Mouse (Mus musculus) right cerebral cortex, postnatal 14 days (tissue): ENCODE data around the gene Ranbp17.
"Not testable (repeated sequence)": the region's sequence is repeated elsewhere in the genome, so short reads cannot be mapped to it uniquely, and the experiment has no call there.

Source experiments
- DNase-seq: peaks from one replicate; pipeline ENCODE4 v3.0.0; 2022

Ranbp17 gene

DNA sequence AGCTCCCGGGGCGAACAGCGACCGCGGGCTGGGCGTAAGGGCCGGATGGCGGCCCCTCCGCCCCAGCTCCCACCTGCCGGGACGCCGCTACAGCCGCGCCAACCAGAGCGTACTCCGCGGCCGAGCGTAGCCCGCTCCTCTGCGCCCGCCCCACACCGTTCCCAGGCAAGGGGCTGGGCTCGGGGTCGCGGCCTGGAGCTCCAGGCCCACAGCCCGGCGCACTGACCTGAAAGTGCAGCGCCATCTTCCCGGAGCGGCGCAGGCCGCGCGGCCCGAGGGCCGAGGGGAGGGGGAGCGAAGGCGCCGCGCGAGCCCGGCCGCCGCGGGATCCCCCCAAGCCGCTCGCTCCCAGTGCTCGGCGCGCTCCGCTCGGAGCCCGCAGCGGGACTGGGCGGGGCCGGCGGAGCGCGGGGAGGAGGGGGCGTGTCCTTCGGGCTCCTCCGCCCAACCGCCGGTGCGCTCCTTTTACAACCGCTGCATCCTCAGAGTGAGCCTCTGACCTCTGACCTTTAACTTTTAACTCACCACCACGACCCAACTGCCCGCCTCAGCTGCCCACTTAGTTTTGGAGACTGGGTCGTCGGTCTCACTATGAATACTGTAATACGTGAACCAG lies at the start of gene Ranbp17:
Gene Ranbp17 (minus strand): TSS at position 371 of the 616 bp plus-strand sequence.
- DNase-seq = peak; percentile 56

DNA sequence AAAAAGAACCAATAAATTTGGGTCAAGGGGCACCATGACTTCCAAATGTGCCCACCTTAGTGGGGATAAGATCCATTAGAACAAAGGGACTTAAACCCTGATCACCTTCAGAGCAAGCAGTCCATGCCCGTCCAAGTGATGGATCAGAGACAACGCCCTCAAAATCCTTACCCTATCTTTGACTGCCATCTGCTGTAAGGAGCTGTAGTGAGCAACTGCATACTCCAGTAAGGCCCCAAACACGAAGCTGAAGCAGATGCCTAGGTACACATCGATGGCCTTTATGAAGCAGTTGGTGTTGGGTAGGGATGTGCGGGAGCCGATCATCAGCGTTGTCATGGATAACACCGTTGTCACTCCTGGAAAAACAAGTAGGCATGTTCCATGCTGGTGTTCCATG lies 40.6 kb upstream of the Ranbp17 start:
- DNase-seq = no peak

DNA sequence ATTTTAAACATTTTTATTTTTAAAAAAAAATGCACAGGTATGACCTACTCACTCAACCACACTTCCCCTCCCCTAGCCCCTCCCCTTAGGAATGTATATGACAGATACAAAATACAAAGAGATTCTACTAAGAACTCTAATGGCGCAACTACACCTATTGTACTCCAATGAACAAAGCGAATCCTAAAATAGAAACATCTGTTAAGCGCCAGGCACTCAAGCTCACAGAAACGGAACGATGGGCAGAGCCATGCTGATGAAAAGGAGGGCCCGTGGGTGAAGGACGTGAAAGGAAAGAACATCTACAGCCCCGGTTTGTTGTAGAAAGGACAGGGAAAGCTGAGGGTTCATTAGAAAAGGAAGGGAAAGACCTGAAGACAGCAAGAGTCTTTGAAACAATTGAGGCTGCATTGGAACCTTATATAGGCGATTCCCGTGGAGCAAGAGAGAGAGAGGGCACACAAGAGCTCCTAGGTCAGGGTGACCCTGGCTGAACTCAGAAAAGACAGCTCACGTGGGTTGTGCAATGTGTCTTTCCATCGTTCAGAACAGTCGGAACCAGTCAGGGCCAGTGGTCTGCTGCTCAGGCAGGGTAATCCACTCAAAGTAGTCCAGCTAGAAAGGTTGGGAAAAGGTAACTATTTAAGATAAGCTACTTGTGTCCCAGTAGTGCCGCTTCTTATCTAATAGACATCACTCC lies 37.5 kb upstream of the Ranbp17 start:
- DNase-seq = no peak

DNA sequence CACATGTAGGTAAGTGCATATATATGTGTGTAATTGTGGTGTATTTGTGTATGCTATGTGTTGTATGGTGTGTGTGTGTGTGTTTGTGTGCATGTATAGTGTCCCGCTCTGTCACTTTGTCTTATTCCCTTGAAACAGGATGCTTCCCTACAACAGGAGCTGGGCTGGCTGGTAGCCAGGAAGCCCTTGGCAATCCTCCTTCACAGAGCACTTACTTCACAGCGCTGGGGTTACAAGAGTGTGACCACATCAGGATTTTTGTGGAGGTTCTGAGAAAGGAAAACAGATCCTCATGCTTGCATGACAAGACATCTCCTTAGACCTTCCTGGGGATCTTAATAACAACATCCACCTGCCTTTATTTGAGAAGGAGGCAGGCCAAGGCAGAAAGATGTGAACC lies 33.8 kb upstream of the Ranbp17 start:
- DNase-seq = peak; percentile 6

DNA sequence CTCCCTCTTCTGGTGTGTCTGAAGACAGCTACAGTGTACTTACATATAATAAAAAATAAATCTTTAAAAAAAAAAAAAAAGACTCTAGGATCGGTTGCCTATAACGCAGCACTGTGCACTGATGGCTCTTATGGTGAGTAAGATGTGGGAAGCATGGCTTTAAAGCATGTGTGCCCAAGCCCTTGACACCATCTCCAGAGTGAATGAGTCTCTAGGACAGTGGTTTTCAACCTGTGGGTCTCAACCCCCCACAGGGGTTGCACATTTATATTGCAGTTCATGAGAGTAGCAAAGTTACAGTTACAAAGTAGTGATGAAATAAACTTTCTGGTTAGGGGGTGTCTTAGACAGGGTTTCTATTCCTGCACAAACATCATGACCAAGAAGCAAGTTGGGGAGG lies 31.4 kb upstream of the Ranbp17 start:
- no peak for DNase-seq

DNA sequence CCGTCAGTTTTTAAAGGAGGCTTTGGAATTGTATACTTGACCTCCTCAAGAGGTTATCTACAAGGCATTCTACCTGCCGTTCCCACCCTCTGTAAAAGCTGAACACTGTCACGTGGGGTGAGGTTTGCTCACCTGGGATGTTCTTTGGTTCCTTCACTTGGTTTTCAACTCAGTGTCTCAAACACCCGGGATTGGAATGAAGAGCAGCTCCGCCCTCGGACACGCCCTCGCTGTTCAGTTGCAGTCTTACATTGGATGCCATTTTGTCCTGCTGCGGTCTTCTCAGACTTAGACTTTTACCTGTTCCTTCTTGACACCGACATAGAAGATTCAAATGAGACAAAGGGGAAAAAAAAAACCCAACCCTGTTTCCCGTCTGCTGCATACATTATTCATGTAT lies 30.6 kb upstream of the Ranbp17 start:
- DNase-seq = no peak

DNA sequence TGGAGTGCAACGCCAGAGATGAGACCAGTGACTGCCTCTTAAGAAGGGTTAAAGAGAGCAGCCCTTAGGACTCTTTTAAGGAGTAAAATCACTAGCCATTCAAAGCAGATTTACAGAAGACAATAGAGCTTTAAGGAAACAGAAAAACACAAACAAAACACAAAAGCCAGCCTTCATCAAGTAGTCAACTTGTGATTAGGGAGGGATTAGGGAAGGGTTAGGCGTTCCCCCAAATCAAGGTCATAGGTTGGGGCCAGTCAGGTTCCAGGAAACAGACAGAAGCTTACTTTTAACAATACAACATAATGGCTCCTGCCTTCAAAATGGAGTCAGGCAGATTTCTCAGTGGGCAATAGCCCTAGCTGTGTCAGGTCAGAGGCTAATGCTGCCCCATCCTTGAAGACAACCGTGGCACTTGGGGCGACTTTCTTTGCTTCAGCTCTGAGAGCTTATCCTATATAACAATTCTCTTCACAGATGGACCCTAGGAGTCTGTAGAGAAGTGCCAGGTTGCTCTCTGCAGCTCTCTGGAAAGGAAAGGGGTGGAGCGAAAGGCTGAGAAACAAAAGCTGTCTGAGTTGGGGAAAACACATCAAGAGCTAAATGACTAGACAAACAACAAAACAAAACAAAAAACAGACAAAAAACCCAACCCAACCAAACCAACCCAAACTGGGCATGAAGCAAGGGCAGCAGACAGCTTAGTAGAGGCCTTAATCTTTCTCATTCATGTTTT lies 24.0 kb upstream of the Ranbp17 start:
- DNase-seq = no peak

DNA sequence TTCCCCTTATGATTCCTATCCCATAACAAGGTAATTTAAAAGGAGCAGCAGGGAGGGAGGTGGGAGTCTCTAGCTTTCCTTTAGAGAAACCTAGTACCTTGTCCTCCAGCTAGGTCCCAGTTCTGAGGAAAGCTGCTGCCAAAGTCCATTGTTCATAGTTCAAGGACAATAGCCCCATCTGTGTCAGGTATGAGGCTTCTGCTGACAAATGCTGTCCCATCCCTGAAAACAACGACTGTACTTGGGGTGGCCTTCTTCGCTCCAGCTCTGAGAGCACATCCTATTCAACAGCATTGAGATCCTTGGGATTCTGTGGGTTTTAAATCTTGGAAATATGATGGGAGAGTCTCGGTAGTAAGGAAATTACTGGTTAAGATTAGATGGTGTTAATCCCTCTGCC lies 23.1 kb upstream of the Ranbp17 start:
- DNase-seq = no peak

DNA sequence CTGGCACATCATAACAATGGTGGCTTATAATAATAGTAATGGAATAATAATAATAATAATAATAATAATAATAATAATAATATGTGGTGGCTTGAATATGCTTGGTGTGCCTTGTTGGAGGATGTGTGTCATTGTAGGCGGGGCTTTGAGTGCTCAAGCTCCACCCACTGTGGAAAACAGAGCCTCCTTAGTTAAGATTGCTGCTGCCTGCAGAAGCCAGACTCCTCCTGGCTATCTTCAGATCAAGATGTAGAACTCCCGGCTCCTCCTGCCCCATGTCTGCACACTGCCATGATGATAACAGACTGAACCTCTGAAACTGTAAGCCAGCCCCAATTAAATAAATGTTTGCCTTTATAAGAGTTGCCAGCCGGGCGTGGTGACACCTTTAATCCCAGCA lies 21.0 kb upstream of the Ranbp17 start:
- DNase-seq = no peak

DNA sequence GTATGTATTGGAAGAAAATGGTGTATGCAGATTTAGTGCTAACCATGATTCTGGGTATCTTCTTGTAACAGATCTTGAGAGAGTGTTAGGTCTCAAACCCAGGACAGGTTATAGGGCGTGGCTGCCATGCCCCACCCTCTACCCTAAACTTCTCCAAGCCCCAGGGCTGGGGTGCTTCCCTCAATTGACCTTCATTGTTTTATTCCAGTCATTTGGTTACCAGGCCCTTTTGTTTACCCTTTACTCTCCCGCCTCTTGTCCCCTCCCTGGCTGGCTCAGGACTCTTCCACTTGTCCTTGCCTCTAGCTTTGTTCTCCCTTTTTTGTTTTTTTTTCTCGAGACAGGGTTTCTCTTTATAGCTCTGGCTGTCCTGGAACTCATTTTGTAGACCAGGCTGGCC lies 20.0 kb upstream of the Ranbp17 start:
- DNase-seq = no peak

DNA sequence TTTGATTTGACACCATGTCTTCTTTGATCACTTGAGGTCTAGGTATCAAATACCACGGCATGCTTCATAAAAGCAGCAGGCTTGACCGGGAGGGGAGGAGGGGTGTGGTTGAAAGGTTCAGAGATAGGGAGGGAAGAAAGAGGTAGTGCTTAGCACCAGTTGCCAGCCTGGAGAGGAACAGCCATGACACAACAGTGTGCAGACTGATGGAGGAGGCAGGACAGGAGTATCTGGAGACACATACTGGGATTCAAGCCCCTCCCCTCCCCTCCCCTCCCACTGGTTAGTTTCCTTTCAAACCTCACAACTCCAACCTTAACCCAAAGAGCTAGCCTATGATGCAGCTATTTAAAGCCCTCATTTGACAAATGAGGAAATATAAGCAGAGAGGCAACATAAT lies 16.0 kb upstream of the Ranbp17 start:
- DNase-seq = no peak

DNA sequence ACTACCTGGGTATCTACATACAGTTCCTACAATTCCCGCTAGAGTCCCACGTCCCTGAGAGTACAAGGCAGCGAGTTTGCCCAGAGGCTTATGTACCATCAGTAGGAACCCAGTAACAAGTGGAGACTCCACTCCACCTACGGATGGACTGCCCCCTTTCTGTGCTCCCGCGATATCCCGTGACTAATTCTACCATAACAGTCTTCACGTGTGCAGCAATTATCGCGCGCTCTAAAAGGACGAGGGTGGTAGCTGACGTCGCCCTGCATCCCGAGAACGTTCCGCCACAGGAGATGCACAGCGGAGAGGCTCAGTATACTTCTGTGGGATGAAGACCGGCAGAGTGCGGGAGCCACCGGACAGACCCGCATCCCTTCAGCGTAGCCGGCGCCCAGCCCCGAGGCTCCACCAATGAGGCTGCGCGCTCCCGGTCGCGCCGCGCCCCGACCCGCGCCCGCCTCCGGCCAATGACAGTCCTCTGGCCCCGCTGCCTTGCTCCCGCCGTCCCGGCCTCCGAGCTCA lies 631 bp downstream of the Ranbp17 start:
- peak; percentile 64 for DNase-seq

DNA sequence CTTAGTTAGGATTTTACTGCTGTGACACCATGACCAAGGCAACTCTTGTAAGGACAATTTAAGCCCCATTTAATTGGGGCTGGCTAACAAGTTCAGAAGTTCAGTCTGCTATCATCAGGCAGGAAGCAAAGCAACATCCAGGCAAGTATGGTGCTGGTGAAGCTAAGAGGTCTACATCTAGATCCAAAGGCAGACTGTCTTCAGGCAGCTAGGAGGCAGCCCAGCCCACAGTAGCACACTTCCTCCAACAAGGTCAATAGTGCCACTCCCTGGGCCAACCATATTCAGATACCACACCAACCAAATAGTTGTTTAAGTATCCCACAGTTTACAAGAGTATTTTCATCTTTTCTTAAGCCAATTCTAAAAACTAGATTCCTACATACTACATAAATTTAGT lies 4.1 kb downstream of the Ranbp17 start:
- no peak for DNase-seq

DNA sequence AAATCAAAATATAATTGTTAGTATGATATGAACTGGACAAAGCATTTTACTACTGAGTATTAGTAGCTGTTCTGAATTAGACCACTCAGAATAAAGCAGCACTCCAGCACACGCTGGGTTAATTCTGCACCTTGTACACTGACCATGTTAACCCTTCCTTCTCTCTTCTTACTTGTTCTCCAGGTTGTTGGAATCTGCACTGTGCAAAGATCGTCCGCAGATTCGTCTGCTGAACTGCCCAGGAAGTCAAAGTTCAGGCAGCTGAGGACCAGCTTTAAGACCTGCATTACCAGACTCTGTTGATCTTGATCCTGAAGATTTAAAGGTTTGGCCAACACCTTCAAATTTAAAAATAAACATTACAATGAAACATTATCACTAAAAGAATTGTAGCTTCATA lies 27.8 kb downstream of the Ranbp17 start:
- DNase-seq = no peak

DNA sequence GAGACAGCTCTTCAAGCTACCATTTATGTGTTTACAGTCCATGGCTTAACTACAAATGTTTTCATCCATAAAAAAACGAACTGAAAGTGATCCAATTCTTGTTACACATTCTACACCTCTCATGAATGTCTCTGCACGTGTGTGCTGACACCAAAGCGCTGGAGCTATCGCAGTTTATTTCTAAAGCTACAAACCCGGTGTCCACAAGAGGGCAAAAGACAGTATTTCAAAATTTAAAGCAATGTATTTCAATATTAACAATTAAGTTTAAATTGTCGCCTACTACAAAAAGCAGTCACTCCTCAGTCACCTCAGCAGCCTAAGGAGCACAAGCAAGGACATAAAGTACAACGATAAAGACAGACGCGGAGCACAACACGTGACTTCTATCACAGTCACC lies 33.1 kb downstream of the Ranbp17 start:
- DNase-seq = no peak

DNA sequence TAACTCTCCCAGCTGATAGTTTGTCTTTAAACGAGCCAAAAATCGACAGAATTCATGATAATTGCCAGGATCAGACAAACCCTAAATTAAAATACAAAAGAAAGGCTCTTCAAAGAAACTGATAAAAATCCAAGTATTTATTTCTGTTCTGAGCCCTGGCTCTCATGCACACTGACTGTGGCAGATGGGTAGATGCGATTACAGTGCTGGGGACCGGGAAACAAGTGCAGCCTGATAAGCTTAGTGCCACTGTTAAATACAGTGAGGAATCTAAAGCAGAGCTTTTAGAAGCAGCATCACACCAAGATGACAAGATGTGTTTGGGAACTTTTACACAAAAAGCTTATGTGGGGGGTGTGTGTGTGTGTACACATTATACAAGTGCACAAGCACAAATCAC lies 34.3 kb downstream of the Ranbp17 start:
- no peak for DNase-seq

DNA sequence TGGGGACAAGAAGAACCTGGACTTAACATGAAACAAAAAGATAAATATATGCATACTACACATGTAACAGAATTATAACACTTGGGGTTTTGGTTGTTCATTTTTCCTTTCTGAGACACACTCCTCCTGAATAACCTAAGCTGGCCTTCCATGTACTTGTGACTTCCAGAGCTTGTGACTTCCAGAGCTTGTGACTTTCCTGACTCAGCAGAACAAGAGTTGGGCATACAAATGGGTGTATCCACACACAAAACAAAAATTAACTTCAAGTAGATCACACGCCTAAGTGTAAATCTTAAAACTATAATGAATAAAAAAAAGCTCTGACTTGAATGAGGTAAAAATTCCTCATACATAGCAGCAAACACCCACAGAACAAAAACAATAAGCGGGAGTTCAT lies 36.9 kb downstream of the Ranbp17 start:
- no peak for DNase-seq

DNA sequence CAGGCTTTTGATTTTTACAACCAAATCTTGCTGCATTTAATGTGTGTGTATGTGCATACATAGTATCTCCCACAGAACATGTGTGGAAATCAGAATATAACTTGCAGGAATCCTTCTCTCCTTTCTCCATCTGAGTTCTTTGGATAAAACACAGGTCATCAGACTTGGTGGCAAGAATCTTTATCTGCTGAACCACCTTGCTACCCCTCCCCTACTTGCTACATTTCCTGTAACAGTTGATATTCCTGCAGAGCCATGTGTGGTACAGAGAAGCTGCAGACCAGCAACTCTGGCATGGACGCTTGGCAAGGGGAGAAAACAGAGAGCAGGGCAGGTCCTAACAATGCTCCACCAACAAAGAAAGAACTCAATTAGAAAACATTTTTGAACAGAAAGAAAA lies 52.4 kb downstream of the Ranbp17 start:
- DNase-seq = no peak

DNA sequence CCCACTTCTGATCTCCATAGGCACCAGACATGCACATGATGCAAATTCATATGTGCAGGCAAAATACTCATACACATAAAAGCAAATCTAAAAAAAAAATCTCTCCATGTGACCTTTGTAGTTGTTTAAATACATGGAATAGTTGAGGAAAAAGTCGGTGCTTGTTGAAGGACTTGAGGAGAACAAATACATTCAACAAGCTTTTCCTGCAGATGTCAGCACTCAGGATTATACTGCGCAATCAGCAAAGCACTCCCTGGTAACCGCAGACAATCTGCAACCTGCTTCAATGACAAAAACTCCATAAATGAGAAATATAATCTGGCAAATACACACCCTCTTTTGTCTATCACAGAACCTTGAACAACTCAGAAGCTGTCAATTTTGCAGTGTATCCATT lies 59.5 kb downstream of the Ranbp17 start:
- DNase-seq = no peak

DNA sequence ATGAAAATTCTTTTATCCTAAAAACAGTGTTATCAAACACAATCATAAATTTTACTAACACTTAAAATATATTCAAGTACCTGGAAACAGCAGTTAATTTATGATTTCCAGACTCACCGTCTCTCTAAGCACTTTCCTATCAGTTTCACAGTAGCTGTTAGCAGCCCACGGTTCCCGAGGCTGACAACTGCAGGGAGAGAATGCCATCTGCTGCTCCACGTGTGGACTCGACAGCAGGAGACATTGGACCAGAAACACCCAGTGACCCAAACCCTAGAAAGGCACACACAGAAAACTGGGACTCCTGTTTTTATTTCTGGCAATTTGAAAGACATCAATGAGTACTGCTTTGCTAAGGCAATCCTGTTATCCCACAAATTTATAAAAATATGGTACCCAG lies 79.7 kb downstream of the Ranbp17 start:
- DNase-seq = peak; percentile 11

DNA sequence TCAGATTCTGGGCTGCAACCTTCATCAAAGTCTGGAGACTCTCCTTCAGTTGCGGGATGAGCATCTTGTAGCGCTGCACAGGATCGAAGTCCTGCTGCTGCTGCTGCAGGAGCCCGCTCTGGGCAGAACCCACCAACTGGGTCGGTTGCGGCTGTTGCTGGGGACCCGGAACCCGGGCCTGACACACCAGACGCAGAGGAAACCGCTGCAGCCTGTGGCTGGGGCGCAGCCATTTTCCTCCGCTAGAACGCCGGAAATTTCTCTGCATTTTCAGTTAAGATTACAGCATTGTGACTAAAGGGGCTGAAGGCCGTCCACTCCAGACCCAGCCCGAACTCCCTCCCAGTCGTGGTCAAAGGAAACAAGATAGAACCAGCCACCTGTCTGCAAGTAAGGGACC lies 85.3 kb downstream of the Ranbp17 start:
- not testable (repeated sequence) for DNase-seq

DNA sequence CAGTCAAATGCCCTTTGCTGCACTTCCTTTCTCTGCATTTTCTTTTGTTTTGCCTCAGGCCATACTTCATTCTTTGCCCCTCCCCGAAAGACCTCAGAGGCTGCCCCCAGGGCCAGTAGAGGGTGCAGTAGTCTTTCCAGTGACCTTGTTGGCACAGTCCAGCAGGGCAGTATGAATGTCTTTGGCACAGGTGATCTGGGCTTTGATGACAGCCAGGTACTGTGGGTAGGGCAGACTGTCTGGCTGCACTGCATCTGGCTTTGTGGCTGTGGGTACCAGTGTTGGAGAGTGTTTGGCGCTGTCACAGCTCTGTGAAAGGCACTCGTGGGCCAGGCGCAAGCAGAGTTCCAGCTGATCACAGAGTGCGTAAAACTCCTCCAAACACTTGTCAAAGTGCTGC lies 85.8 kb downstream of the Ranbp17 start:
- DNase-seq = not testable (repeated sequence)

DNA sequence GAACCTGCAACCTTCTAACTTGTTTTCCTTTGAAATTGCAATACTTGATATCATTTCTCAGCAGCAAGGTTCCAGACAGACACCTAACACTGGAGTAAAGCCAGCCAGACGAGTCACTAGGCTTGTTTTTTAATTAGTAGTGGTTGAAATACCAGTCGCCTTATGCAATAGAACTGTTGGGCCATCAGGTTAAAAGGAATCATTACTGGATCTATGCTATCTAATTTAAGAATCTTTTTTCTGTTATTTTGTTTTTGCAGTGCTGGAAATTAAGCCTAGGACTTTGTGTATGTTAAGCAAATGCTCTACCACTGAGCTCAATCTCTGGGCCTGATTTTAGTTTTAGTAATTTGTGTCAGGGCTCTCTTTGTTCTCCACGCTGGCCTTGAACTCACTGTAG lies 91.3 kb downstream of the Ranbp17 start:
- DNase-seq = no peak

DNA sequence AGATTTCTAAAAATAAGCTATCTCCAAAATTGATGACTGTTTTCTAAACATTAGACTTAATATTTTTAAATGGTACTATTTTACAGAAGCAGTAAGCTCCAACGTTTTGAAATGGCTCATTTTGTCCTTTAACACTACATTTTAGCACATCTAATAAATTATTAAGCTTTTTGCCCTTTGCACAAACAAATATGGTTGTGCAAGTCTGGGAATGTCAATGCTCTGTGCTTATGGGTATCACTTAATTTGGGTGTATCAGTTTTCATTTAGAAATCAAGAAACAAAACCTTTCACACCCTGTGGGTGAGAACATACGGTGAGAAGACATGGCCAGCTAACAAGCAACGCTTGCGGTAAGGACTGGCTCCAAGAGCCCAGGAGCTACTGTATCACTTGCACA lies 108.9 kb downstream of the Ranbp17 start:
- no peak for DNase-seq
